Mouse (Mus musculus) layer of hippocampus, postnatal 14 days (tissue): ENCODE data around the gene Lgals2. TPM values are rescaled to one million over a fixed set of nuclear protein-coding genes. Genes with fewer than 3 reads are reported as not detected.

Experiments used
- DNase-seq, 2 experiments: peaks; one replicate each; pipeline ENCODE4 v3.0.0; 2021 to 2022; ENCODE audit warnings: low spot score in 2 of 2, mixed read lengths in 1 of 2
- total RNA-seq, 2 experiments: library from RNA; stranded (reverse); gene quantifications; 2 replicates each; pipeline ENCODE4 v1.2.3; 2021

Lgals2 gene
- total RNA-seq, 2 experiments from 2014 or later: not detected

DNA sequence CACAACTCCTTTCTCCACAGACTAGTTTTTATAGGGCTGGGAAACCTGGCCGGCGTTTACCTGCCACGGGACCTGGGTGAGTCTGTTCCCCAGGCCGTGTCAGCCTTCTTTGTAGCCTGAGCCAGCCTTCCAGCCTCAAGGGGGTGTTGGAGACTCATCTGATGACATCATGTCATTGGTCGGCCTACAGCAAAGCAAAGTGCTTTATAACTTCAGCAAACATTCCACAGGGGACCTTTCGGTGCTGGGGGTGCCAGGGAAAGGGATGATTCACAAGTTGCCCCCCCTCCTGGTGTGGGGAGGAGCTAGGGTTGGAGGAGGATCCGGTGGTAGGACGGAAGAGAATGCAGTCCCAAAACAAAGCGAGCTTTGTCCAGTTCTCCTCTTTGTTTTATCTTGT, 10.5 kb downstream of the Lgals2 start:
- DNase-seq: no peak

DNA sequence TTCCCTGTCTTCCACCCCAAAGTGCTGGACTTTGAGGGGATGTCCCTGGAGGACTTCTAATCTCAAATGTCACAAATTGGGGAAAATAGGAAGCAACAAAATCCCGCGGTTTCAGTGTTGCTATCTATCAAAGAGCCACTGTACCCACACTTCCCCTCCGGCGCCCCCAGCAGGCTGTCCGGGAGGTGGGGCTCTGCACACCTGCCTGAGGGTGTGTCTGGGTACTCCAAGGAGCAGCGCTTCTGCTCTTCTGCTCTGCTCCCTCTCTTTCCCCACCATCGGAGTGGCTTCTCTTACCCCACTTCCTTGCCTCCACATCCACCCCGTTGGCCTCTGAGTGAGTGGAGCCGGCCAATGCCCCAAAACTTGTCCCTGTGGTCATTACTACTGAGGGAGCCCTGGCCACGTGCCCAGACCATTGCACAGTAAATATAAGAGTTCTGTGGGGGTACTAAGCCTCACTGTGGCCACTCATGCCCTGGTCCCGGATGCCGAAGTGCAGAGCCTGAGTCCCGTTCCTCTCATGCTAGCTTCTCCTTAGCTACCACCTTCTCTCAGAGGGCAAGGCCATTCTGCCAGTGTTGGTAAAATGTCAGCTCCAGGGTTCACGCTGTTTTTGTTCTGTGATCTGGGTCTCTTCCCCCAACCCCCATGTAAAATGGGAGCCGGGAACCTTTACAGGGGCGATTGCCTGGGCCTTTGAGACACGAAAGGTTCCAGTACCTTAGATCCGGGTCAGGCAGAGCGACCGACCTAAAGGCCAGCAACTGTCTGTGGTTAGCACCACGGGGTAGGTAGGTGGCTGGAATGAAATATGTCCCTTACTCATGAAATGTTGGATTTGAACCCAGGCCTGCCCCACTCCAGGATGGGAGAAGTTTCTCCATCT, 11.5 kb downstream of the Lgals2 start:
- no peak for DNase-seq

DNA sequence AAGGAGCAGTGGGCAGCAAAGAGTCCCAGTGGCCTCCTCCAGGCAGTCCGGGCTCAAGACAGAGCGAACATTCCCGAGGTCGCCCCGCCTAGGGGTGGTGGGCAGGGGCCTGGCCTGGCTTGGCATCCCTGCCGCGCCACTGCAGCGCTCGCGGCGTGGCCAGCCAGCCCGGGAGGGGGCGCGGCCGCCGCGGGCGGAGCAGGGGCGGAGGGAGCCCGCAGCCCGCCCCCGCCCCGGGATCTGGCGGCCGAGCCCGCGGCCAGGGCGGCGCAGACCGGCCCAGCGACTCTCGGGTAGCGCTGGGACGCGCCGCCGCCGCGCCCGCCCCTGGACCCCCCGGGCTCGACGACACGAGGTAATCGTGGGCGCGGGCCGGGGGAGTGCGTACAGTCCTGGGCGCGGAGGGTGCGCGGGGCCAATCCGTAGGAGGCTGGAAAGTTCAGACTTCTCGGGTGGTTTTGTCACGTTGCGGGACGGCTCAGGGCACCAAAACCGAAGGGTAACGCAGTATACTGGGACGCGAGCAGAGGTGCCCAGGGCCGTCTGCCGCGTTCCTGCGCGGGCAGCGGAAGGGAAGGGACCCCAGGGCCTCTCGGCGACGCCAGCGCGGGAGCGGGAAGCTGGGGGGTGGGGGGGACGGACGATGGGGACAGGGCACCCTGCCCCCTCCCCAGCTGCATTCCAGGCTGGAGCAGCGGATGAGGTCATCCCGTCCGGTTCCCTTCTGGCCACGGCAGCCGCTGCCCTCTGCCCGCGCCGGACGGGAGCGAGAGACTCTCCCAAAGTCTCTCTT, 12.8 kb downstream of the Lgals2 start, which contains the start of gene Cdc42ep1:
Gene Cdc42ep1 (plus strand): TSS at position 254 of the 793 bp plus-strand sequence.
- DNase-seq: no peak

GRCm38 (mm10) chr15:78841161-78841790, 14.1 kb downstream of the Lgals2 start:
- DNase-seq: no peak

- no peak for DNase-seq
Measured at GRCm38 (mm10) chr15:78840751-78841150, 14.6 kb downstream of the Lgals2 start.

GRCm38 (mm10) chr15:78840241-78840640, 15.1 kb downstream of the Lgals2 start:
- DNase-seq: no peak

DNA sequence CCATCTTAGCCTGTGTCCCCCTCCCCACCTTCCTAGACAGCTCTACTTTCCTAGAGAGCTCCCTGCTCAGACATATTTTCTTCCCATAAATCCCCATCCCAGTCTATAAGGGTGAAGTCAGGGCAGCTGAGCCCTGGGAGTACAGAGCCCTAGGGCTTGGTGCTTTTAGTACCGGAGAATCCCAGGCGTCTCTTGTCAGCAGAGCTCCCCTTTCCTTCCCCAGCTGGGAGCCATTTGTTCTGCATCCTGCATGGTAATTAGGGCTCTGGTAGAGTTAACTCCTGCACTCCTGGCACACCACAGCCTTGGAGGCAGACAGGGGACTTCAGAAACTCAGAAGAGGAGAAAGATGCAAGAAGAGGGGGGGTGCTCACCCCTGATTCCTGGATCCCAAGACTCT, 15.6 kb downstream of the Lgals2 start:
- no peak for DNase-seq

DNA sequence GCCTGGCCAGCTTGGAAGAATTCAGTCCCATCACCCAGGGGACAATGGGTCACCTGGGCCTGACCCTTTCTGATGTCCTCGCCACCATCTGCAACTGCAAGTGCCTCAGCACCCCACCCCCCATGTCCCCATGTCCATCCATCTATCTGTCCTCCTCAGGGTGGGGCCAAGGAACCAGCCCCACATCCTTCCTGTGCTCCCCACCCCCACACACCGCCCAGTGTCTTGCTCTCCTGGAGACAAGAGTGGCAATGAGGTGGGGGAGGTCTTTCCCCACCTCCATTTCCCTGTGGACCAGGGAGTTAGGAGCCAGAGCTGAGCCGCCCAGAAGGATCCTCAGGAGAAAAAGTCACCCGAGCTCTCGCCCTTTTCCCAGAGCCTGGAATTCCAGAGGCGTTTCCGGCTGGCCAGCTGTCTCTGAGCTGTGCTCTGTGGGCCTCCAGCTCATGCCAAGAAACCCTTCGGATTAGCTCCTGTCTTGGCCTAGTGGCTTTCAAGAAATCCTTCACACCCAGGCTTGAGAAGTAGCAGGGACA, 19.2 kb downstream of the Lgals2 start:
- no peak for DNase-seq

GRCm38 (mm10) chr15:78835200-78836085, 19.9 kb downstream of the Lgals2 start:
- DNase-seq: no peak

- no peak for DNase-seq
Measured at GRCm38 (mm10) chr15:78834233-78835005, 20.9 kb downstream of the Lgals2 start.

GRCm38 (mm10) chr15:78833582-78833981, 21.7 kb downstream of the Lgals2 start:
- no peak for DNase-seq

DNA sequence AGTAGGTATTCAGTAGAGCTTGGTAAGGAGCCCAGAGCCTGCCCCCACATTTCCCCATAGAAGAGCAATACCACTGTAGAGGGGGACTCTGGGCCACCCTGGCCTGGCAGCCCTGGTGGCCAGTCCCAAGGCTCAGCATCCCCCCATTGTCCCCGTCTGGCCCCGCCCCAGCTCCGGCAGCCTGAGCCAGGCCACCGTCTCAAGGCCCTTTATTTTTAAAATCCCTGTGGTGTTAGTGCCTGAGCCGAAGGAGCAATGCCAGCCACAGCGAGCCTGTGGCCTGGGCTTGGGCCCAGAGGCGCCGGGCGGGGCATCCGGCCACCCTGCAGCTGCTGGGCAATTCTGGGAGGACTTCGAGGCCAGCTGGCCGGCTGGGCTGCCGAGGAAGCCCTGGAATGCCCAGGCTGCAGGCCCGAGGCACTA, 22.6 kb downstream of the Lgals2 start:
- peak; percentile 75 to 83 for DNase-seq

DNA sequence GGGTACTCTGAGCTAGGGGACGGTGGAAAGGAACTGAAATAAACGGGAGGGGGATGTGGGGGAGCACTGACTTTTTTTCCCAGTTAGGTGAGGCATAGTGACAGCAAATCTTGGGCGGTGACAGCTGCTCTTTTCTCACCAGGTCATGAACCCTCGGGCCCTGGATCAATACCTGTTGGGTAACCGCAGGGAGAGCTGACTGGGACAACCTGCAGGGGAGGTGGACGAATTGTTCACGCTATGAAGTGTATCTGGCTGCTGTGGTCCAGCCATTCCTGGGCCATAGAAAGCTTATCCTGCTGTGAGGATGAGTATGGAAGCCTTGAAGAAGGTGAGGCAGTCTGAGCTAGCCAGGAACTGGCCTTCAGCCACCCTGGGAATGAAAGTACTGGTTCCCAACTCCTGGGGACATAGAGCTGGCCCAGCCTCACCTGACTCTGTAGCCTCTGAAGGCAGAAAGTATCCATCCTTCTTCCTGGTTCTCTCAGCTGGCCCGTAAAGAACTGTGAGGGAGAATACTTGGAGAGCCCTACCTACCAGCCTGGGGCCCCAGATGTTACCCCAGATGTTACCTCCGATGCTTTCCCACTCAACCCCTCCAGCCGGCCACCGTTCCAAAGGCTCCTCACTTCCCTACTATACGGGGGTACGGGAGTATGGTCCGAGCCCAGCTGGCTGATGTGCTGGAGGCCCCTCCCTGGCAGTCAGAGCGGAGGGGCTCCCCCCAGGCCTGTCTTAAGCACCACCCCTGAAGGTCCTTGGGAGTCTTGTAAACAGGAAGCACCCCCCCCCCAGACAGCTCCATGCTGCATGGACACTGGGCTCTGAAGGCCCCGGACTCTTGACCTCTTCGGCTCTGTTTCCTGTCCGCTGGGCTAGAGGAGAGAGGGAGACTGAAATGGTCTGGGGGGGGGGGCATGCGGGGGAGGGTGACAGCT, 23.3 kb downstream of the Lgals2 start:
- DNase-seq: no peak

GRCm38 (mm10) chr15:78830742-78831719, 24.3 kb downstream of the Lgals2 start:
- DNase-seq: peak in 1 of 2 experiments; percentile 46

DNA sequence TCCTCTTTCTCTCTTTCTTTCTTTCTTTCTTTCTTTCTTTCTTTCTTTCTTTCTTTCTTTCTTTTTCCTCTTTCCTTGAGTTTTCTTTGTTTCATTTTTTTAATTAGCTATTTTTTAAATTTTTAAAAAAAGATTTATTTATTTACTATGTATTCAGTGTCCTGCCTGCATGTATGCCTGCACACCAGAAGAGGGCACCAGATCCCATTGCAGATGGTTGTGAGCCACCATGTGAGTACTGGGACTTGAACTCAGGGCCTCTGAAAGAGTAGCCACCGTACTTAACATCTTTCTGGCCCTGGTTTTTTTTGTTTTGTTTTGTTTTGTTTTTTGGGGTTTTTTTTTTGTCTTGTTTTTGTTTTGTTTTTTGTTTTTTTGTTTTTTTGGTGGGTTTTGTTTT, 25.7 kb downstream of the Lgals2 start:
- no peak for DNase-seq

DNA sequence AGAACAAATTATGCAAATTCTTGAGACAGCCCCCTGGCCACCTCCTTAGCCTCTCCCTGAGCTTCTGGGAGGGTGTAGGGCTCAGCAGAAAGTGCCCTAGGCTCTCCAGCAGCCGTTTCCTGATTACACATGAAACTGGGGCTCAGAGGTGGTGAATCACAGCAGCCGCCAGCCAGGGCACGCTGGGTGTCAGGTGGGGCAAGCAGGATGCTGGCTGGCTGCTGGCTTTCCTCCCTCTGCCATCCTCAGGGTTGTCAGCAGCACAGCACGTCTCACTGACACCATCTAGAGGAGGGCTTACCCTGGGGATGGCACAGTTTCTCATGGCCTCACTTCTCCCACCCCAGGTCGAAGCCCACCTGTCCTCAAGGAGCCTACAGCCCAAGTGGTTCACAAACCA, 27.0 kb downstream of the Lgals2 start:
- no peak for DNase-seq
